9 mouse cellular contexts compared by ENCODE assay signal in genomic region chr16:32672861-32673560, GRCm38 (mm10). TPM values are rescaled to one million over a fixed set of nuclear protein-coding genes. Genes with fewer than 3 reads are reported as not detected.
DNase-seq lines count a peak whose midpoint lies in the region; ATAC-seq and TF ChIP-seq lines count a peak whose summit lies in the region.
"Had no signal": no experiment of that assay in that cellular context is flagged by ENCODE, and none has a peak within 500 bp of the region (broad histone marks: within the 10 kb centered on the region; RNA-seq: fewer than 3 reads in every experiment).

No protein-coding gene starts in this region.

- peaks cover 3% of the 10 kb centered on the region; the same call in 1 of the 2 replicates for H3K4me1 ChIP-seq in midbrain, embryonic 13.5 days (replicated peaks)
- no peaks in the 10 kb centered on the region for H3K4me1 ChIP-seq in midbrain, embryonic 14.5 days (ENCODE audit: control insufficient read depth, insufficient read depth, low read length)
- H3K4me1 ChIP-seq in bone marrow, adult 2 months (ENCODE audit: control insufficient read depth, insufficient read depth, low read length) = no peaks in the 10 kb centered on the region; the same call in 1 of the 2 replicates
- peaks cover 10% of the 10 kb centered on the region for H3K4me1 ChIP-seq in kidney, adult 2 months (ENCODE audit: control insufficient read depth, insufficient read depth, low read length)

- peaks cover 86% of the 10 kb centered on the region for H3K36me3 ChIP-seq in midbrain, embryonic 13.5 days
- peaks cover 83% of the 10 kb centered on the region for H3K36me3 ChIP-seq in midbrain, embryonic 14.5 days (ENCODE audit: control insufficient read depth, insufficient read depth, low read length)
- no peaks in the 10 kb centered on the region for H3K36me3 ChIP-seq in kidney, adult 2 months (ENCODE audit: control insufficient read depth, insufficient read depth, low read length)

- no peak overlapping the region for H3K4me2 ChIP-seq in midbrain, embryonic 13.5 days (replicated peaks)
- no peak overlapping the region for H3K4me2 ChIP-seq in midbrain, embryonic 14.5 days (ENCODE audit: low read length)
- H3K4me2 ChIP-seq: midbrain, embryonic 12.5 days had no signal

- H3K4me3 ChIP-seq in midbrain, embryonic 13.5 days (replicated peaks) = no peak overlapping the region
- no peak overlapping the region for H3K4me3 ChIP-seq in midbrain, embryonic 14.5 days (replicated peaks; ENCODE audit: low read depth, low read length)
- H3K4me3 ChIP-seq in bone marrow, adult 2 months (replicated peaks; ENCODE audit: control insufficient read depth, low read depth, low read length) = no peak overlapping the region
- H3K4me3 ChIP-seq in kidney, adult 2 months (ENCODE audit: insufficient read depth, low read depth, low read length) = no peak overlapping the region
- H3K4me3 ChIP-seq: midbrain, embryonic 12.5 days had no signal

- H3K27ac ChIP-seq in midbrain, embryonic 13.5 days = no peak overlapping the region
- no peak overlapping the region for H3K27ac ChIP-seq in midbrain, embryonic 14.5 days (replicated peaks; ENCODE audit: low read depth, low read length)
- H3K27ac ChIP-seq in bone marrow, adult 2 months (ENCODE audit: control insufficient read depth, insufficient read depth, low read depth, low read length, poor library complexity) = peak overlapping the region; percentile 3; the same call in 1 of the 2 replicates
- H3K27ac ChIP-seq in kidney, adult 2 months (ENCODE audit: insufficient read depth, low read depth, low read length) = 0 out of 2 replicates have a peak overlapping the region, but pooled peaks have one; percentile 35
- H3K27ac ChIP-seq: midbrain, embryonic 12.5 days had no signal

- DNase-seq in midbrain, embryonic 14.5 days = no peak
- peak; percentile 82 for DNase-seq in kidney, adult 2 months
- DNase-seq in lung, postnatal 36 days = peak; percentile 84
- DNase-seq in frontal cortex, postnatal 36 days (ENCODE audit: low spot score in 2 of 2) = no peak

- no peak for ATAC-seq in midbrain, embryonic 13.5 days
- no peak for ATAC-seq in midbrain, embryonic 14.5 days (ENCODE audit: low FRiP score, low TSS enrichment)
- ATAC-seq in monocyte, adult 5-6 weeks (replicated peaks; ENCODE audit: insufficient number of reproducible peaks, low FRiP score, low TSS enrichment, poor library complexity, severe bottlenecking) = no peak
- ATAC-seq: hindbrain, embryonic 16.5 days had no signal

- no peak for TF ChIP-seq POLR2A in bone marrow, adult 2 months (IDR thresholded peaks at IDR 0.05; ENCODE audit: borderline replicate concordance, control insufficient read depth, low read depth, low read length)
- no peak for TF ChIP-seq POLR2A in kidney, adult 2 months (IDR thresholded peaks at IDR 0.05; ENCODE audit: low read depth, low read length)

- H3K9ac ChIP-seq in midbrain, embryonic 13.5 days (replicated peaks) = 0 out of 2 replicates have a peak overlapping the region, but pooled peaks have one; percentile 6
- no peak overlapping the region for H3K9ac ChIP-seq in midbrain, embryonic 14.5 days (replicated peaks; ENCODE audit: low read length)
- H3K9ac ChIP-seq: midbrain, embryonic 12.5 days had no signal

- no peaks in the 10 kb centered on the region for H3K9me3 ChIP-seq in midbrain, embryonic 13.5 days
- H3K9me3 ChIP-seq in midbrain, embryonic 14.5 days (ENCODE audit: control insufficient read depth, low read length) = no peaks in the 10 kb centered on the region
- H3K9me3 ChIP-seq: midbrain, embryonic 12.5 days had no signal

- WGBS in midbrain, embryonic 13.5 days = 89% methylated on average over 13 of the region's 13 CpGs
- WGBS in midbrain, embryonic 14.5 days = 82% methylated on average over 13 of the region's 13 CpGs
- 82% methylated on average over 13 of the region's 13 CpGs for WGBS in bone marrow, adult 2 months
- 46% methylated on average over 13 of the region's 13 CpGs for WGBS in kidney, adult 2 months

- TF ChIP-seq CTCF in bone marrow, adult 2 months (IDR thresholded peaks at IDR 0.05; ENCODE audit: control insufficient read depth, insufficient read depth, low read length) = no peak
- no peak for TF ChIP-seq CTCF in kidney, adult 2 months (conservative IDR thresholded peaks at IDR 0.05; ENCODE audit: insufficient read depth, insufficient read length, low read depth, low read length)

- no peaks in the 10 kb centered on the region for H3K27me3 ChIP-seq in midbrain, embryonic 13.5 days
- H3K27me3 ChIP-seq in midbrain, embryonic 14.5 days (ENCODE audit: control insufficient read depth, insufficient read depth, low read length) = no peaks in the 10 kb centered on the region
- no peaks in the 10 kb centered on the region for H3K27me3 ChIP-seq in kidney, adult 2 months (replicated peaks; ENCODE audit: control insufficient read depth, insufficient read depth, low read length)
- H3K27me3 ChIP-seq: midbrain, embryonic 12.5 days had no signal

RNA-seq across cellular contexts. Expression of gene Tnk2, which starts 29.3 kb away (rescaled TPM):
- polyA plus RNA-seq in midbrain, embryonic 13.5 days (2015; fragmentation: Nextera tagmentation; extraction: Ambion mirVana) = 15.6 and 17.7 TPM in 2 replicates
- 15.5 and 17.6 TPM in 2 replicates for polyA plus RNA-seq in midbrain, embryonic 14.5 days (2014; fragmentation: Nextera tagmentation; extraction: Ambion mirVana)
- 70.2 and 105 TPM in 2 replicates for polyA plus RNA-seq in bone marrow, adult 2 months (2011; ENCODE audit: insufficient read depth, insufficient read length, low replicate concordance, missing spikeins)
- polyA plus RNA-seq in kidney, adult 2 months (2012; rRNA removed) = 35.8 and 40.8 TPM in 2 replicates
- total RNA-seq in monocyte, adult 5-6 weeks (2017) = 16.2 to 63.7 TPM (median 26.3 TPM) in 3 replicates

Comparison
In these comparisons a context has a peak if more than half of its experiments do, and no peak if none do; other contexts are left out.
1. H3K27ac ChIP-seq: peak in bone marrow, adult 2 months (single experiment) and kidney, adult 2 months (single experiment); none in midbrain, embryonic 13.5 days (single experiment) and midbrain, embryonic 14.5 days (single experiment).
2. DNase-seq: peak in kidney, adult 2 months (single experiment) and lung, postnatal 36 days (single experiment); none in midbrain, embryonic 14.5 days (single experiment) and frontal cortex, postnatal 36 days (0 of 2).